Mouse (Mus musculus): ENCODE results near the gene Fam107a.

DNA sequence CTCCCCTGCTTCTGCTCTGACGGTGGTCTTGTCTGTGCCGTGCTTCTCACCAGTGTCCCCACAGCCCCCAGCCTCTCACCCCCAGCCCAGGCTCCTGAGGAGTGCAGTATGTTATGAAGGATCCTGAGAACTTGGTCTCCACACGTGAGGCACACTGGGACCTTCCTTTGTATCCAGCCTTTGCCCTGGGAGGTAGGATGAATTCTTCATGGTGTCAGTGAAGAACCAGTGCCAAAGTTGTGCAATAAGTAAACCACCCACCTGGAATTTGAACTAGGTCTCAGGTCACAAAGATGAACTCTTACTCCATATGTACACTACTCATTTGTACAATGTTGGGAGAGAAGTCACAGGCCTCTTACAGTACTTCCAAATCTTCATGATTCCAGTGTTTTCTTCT is 58.7 kb downstream of the Fam107a start, which contains the start of gene Acox2:
- no peak for TF ChIP-seq POLR2A (IDR thresholded peaks at IDR 0.05; ENCODE audit: low read depth, low read length)
- TF ChIP-seq CTCF (IDR thresholded peaks at IDR 0.05; ENCODE audit: extremely low read depth, insufficient read length, insufficient replicate concordance, low read depth, low read length), result no peak

Measured in small intestine, adult 2 months (tissue).